Mouse (Mus musculus): ENCODE results near the gene Camsap2. TPM values are rescaled to one million over a fixed set of nuclear protein-coding genes. Genes with fewer than 3 reads are reported as not detected.

The Camsap2 gene
- polyA plus RNA-seq, 1 experiment from 2014 or later: 27.5 TPM

Other genes with a start within 250 kb of the Camsap2 start
- gene Kif21b, start 214.7 kb downstream of the Camsap2 start, polyA plus RNA-seq (2015; fragmentation: Nextera tagmentation; extraction: Ambion mirVana): 34.6 and 41.7 TPM in 2 replicates
- not detected in 2 replicates for gene Mroh3, start 133.3 kb downstream of the Camsap2 start, polyA plus RNA-seq (2015; fragmentation: Nextera tagmentation; extraction: Ambion mirVana)
- 3.1 and 3.6 TPM in 2 replicates for gene Inava, start 111.8 kb downstream of the Camsap2 start, polyA plus RNA-seq (2015; fragmentation: Nextera tagmentation; extraction: Ambion mirVana)
- gene Gpr25, start 85.2 kb downstream of the Camsap2 start, polyA plus RNA-seq (2015; fragmentation: Nextera tagmentation; extraction: Ambion mirVana): 0.29 TPM in 2 replicates
- gene Ddx59, start 69.2 kb upstream of the Camsap2 start, polyA plus RNA-seq (2015; fragmentation: Nextera tagmentation; extraction: Ambion mirVana): 16.6 and 17.8 TPM in 2 replicates
- 0.68 and 1.2 TPM in 2 replicates for gene Kif14, start 120.2 kb upstream of the Camsap2 start, polyA plus RNA-seq (2015; fragmentation: Nextera tagmentation; extraction: Ambion mirVana)

All from neural tube, embryonic 13.5 days (tissue).